Mouse (Mus musculus) stomach, postnatal 0 days (tissue): ENCODE results near the gene Slc41a2.

ENCODE experiments used
- CTCF ChIP-seq: IDR thresholded peaks from 2 replicates; pipeline ENCODE4 v1.5.1; 2016; ENCODE audit warnings: antibody characterized with exemption, low read depth, mild to moderate bottlenecking, moderate library complexity
- EP300 ChIP-seq: optimal IDR thresholded peaks from 2 replicates; pipeline ENCODE3; 2016; ENCODE audit warnings: antibody characterized with exemption

DNA sequence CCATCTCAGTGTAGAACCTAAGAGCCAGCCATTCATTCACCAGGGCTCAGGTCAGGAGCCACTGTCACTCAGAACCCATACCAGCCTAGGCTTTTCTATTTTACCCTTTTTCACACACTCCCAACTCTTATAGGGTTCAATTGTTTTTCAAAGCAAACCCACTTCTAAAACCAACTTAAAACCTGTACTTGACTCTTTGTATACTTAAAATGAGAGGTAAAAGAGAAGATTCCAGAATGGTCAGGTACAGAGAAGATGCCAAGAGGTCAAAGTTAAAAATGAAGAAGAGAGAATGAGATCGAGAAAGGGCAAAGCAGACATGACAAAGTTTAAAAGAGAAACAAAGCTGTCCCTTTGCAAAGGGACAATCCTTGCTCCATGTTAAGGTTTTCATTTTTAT lies 11.8 kb downstream of the Slc41a2 start:
- TF ChIP-seq CTCF, result no peak
- TF ChIP-seq EP300, result no peak
